Mouse (Mus musculus) left cerebral cortex, adult 18-20 months (tissue): ENCODE measurements around the gene Myo5a. TPM values are rescaled to one million over a fixed set of nuclear protein-coding genes. Genes with fewer than 3 reads are reported as not detected.
A peak's percentile ranks its signal among the peaks of the same experiment; 100 is the strongest.

Source experiments
- DNase-seq, 2 experiments: peaks; one replicate each; pipeline ENCODE4 v3.0.0; 2021 to 2022; ENCODE audit warnings: low spot score in 2 of 2, mixed read lengths in 1 of 2
- total RNA-seq, 2 experiments: library from RNA; stranded (reverse); gene quantifications; 2 replicates each; pipeline ENCODE4 v1.2.3; 2021

Gene Myo5a
- total RNA-seq, 2 experiments from 2014 or later: 282 to 297 TPM

DNA sequence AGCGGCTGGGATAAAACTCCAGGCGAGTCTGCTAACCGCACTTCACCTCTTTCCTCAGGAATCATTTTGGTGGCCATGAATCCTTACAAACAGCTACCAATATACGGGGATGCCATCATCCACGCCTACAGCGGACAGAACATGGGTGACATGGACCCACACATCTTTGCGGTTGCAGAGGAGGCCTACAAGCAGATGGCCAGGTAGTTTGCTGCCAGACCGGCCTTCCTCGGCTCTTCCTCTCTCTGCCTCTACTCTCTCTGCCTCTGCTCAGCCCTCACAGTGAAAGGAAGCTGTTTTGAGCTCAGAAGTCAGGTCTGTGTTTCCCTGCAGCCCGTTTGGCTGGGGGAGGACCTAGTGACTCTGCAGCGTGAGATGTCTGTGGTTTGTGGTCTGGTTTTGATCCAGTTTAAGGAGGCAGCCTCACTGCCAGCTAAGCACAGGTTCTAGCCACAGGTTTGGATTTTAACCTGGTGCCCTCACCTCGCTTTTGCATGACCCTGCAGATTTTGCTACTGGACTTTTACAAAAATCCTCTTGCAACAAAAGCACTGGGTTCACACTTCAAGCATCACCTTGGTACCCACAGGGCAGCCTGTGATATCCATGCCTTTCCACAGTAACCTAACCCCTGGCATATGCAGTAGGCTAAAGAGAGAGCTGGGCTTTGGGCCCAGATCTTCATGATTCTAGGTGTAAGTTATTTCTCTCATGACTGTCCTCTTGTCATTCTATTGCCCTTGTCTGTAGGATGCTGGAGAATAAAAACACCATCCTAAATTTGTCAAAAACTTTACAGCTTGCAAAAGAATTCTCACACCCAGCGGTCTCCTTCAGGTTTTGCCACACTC, 175.5 kb downstream of the Myo5a start:
- no peak for DNase-seq

DNA sequence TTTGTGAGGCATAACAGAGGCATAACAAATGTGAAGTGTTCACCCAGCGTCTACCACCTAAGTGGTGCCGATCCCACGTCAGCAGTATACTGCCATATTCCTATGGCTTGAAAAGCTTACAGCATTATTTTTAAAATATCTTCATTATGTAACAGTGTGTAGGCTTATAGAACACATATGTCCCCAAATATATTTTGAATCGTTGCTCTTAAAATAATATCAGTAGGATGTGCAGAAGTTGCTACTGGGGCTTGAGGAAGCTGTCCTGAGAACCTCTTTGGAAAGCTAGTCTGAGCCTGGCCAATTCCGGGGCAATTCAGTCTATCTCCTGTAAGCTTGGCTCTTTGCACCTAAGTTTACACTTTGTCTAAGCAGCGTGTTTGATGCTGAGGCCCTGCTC, 177.1 kb downstream of the Myo5a start:
- DNase-seq: no peak

GRCm38 (mm10) chr9:75248359-75248758, 177.5 kb downstream of the Myo5a start:
- DNase-seq: no peak

DNA sequence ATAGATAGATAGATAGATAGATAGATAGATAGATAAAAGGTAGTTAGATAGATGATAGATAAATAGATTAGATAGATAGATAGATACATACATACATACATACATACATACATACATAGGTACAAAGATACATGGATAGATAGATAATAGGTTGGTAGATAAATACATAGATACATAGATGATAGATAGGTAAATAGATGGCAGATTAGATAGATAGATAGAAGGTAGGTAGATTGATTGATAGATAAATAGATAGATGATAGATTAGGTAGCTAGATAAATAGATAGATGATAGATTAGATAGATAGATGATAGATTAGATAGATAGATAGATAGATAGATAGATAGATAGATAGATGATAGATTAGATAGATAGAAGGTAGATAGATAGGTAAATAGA, 178.1 kb downstream of the Myo5a start:
- no peak for DNase-seq

- peak in 1 of 2 experiments; percentile 50 for DNase-seq
These were observed 182.3 kb downstream of the Myo5a start for GRCm38 (mm10) chr9:75253158-75253557.

GRCm38 (mm10) chr9:75253766-75254165, 183.0 kb downstream of the Myo5a start:
- no peak for DNase-seq

DNA sequence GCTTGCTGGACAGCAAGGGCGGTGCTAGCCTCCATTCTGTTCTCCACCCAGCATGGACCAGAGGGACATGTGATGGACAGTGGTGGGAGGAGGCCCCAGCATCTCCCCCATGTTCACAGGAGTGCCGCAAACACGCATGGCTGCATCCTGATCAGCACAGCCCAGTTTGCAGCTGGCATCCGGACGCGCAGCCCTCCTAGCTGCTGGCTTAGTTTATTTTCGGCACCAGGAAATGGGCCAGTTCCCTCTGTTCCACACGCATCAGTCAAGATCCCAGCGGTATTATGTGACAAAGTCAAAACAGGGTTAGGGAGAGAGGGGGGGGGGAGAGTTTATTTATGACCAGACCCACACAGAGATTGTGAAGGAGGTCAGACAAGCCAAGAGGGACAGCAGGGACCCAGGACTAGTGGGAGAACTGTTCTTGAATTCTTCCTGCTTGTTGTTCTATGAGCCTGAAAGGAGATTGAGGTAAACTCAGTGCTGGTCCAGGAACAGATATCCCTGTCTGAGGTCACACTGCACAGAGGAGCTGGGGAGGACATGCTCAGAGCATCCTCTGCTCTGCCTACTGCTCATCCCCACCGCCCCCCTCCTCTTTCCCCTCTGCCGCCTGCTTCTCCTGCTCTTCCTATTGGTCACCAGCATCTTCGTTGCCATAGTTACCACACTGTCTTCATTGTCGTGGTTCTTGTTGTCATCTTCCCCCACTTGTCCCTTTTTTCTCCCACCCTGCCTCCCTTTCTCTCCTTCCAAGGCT, 183.6 kb downstream of the Myo5a start:
- DNase-seq: peak; percentile 66 to 76

GRCm38 (mm10) chr9:75255820-75256545, 185.2 kb downstream of the Myo5a start:
- DNase-seq: no peak

DNA sequence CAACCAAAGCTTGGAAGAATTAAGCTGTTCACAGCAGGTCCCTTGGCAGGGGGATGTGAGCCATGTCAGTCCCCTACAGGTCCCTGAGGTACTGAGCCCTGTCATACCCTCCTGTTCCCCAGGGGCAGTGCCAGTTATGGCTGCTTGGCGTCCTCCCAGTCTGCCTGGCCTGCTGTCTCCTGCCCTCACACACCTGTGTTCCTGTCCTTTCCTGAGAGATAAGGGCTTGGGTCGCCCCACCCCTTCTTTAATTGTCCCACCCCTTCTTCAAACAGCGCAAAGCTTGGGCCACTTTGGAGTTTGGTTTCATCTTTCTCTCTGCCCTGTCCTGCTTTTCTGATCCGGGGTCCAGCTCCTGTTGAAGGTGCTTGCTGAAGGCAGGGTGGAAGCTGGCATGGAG, 188.0 kb downstream of the Myo5a start:
- no peak for DNase-seq

GRCm38 (mm10) chr9:75259656-75260055, 188.8 kb downstream of the Myo5a start:
- DNase-seq: no peak

DNA sequence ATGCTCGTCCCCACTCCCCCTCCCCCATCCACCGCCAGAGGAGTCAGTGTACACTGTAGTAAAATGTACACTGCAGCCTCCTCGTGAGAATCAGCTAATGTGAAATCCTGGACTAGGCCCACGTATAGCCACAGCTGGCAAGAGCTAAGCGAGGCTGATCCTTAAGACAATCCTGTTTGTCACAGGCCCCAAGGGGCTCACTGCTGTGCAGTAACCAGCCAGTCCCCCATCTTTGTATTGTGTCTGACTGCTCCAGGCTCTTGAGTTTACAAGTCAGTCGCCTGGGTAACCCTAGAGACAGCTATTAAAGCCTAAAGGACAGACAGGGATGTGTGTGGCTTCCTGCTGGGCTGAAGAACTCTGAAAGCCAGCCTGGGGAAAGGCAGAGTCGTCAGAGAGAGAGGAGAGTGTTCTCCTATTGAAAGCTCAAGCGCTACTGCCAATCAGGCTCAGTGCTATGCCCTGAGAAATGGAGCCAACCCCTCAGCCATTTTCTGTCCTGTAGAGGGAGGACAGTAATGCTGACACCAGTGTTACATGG, 190.6 kb downstream of the Myo5a start:
- no peak for DNase-seq

GRCm38 (mm10) chr9:75262235-75262826, 191.5 kb downstream of the Myo5a start:
- peak in 1 of 2 experiments; percentile 44 for DNase-seq

- no peak for DNase-seq
These were observed 193.3 kb downstream of the Myo5a start for GRCm38 (mm10) chr9:75264008-75264718.

DNA sequence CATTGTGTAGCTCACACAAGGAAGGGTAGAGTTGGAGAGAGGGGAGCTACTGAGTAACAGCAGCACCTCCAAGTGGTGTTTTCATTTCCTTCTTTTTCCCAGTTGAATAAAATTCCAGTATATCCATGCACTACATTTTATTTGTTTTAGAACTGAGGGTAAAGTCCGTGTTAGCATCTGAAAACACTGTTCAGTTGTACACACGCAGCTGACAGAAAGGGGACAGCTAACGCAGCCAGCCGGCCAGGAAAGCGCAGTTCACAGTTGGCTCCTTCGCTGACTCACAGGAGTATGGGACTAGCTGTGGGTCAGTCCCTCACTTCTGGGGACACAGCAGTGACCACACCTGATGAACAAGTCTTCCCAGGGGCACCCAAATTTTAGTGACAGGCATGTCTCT, 196.3 kb downstream of the Myo5a start:
- no peak for DNase-seq

GRCm38 (mm10) chr9:75270382-75270781, 199.6 kb downstream of the Myo5a start:
- no peak for DNase-seq

DNA sequence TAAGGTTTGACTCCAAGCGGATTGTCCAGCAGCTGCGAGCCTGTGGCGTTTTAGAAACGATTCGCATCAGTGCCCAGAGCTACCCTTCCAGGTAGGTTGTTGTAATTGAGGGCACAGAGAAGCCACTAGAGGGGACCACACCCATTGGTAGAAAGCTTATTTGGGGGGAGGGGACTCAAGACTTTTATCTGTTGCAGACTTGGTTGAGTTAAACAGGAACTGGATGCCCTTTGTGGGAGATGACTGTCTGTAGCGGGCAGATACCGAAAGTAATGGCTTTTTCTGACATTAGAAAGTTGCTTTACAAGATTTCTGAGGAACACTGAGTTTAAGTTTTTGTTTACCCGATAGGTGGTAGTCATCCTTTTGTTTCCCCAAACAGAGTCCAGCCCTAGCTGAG, 200.7 kb downstream of the Myo5a start:
- DNase-seq: no peak
